Mouse (Mus musculus): ENCODE results near the gene Anapc15-ps. TPM values are rescaled to one million over a fixed set of nuclear protein-coding genes. Genes with fewer than 3 reads are reported as not detected.

The Anapc15-ps gene
- polyA plus RNA-seq, 1 experiment: 0.37 TPM

GRCm38 (mm10) chr10:95695603-95696252 lies 22.5 kb upstream of the Anapc15-ps start:
- Histone ChIP-seq H3K4me2 (ENCODE audit: low read depth) (no peak overlapping the region), H3K79me2 (ENCODE audit: control insufficient read depth, insufficient read depth) (no peaks in the 10 kb centered on the region), H3K36me3 (ENCODE audit: control insufficient read depth, insufficient read depth) (no peaks in the 10 kb centered on the region), H3K4me3 (no peak overlapping the region), H3ac (ENCODE audit: control insufficient read depth, insufficient read length) (no peak overlapping the region), H3K27me3 (ENCODE audit: control insufficient read depth, insufficient read depth, insufficient read length) (no peaks in the 10 kb centered on the region)
- TF ChIP-seq TCF12 (IDR thresholded peaks at IDR 0.05; ENCODE audit: insufficient read depth, poor library complexity, severe bottlenecking): no peak
- TF ChIP-seq POLR2AphosphoS2 (IDR thresholded peaks at IDR 0.05; ENCODE audit: insufficient read length, low read depth): no peak
- no peak for TF ChIP-seq SRF (IDR thresholded peaks at IDR 0.05; ENCODE audit: control insufficient read depth, insufficient read length, low read depth)
- no peak for TF ChIP-seq POLR2A (IDR thresholded peaks at IDR 0.05; ENCODE audit: insufficient read length, low read depth)
- TF ChIP-seq MYOG (IDR thresholded peaks at IDR 0.05; ENCODE audit: control insufficient read depth in 1 of 3, insufficient read depth in 1 of 3, insufficient read length in 2 of 3, low read depth in 2 of 3): no peak
- TF ChIP-seq MYOD1 (IDR thresholded peaks at IDR 0.05; ENCODE audit: control insufficient read depth in 1 of 3, insufficient read length in 2 of 3, low read depth in 2 of 3): no peak
- no peak for TF ChIP-seq E2F4 (IDR thresholded peaks at IDR 0.05; ENCODE audit: insufficient read depth)
- no peak for TF ChIP-seq MAX (IDR thresholded peaks at IDR 0.05; ENCODE audit: low read depth)
- no peak for TF ChIP-seq CEBPB (IDR thresholded peaks at IDR 0.05; ENCODE audit: insufficient read depth, poor library complexity, severe bottlenecking)
- no peak for TF ChIP-seq TCF3 (IDR thresholded peaks at IDR 0.05; ENCODE audit: insufficient read length, low read depth)
- no peak for TF ChIP-seq REST (IDR thresholded peaks at IDR 0.05; ENCODE audit: insufficient read depth, insufficient read length)
- no peak for TF ChIP-seq USF1 (IDR thresholded peaks at IDR 0.05; ENCODE audit: low read depth)

DNA sequence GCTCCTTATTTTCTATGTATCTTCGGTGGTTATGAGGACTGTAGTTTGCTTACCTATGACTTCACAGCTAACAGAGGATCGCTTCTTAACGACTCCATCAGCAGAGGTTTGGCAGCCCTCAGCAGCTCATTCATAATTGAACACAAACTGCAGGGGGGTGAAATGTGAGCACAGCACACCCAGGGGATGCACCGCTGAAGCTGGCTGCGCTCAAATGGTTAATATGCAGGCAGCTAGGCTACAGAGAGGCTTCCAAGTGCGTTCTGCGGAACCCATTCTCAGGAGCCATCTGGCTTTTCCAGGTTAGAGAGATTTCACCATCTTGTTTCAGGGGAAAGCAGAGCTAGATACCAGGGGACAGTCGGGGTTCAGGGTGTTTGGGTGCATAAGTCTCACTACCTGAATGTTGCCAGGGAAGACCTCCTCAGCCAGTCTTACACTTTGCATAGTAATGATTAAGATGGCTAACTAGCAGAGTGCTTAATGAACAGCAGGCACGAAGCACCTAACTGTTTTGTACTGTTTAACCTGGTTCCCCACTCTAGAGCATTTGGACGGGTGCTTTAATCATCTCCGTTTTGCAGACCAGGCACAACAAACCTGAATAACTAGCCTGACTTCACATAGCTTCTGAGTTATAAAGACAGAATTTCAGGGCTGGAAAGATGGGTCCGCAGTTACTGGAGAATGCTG lies 21.5 kb upstream of the Anapc15-ps start:
- H3K4me2 ChIP-seq (ENCODE audit: low read depth): no peak overlapping the region

DNA sequence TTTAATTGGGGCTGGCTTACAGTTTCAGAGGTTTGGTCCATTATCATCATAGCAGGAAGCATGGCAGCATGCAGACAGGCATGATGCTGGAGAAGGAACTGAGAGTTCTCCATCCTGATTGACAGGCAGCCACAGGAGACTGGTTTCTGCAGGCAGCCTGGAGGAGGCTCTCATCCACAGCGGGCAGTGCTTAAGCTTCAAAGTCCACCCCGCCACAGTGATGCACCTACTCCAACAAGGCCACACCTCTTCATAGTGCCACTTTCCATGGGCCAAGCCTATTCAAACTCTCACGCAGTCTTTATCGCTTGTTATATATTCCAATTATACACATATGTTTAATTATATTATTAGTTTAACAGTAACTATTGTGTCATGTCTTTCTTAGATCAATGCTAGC lies 18.1 kb upstream of the Anapc15-ps start:
- TF ChIP-seq E2F4 (IDR thresholded peaks at IDR 0.05; ENCODE audit: insufficient read depth): no peak
- TF ChIP-seq TCF3 (IDR thresholded peaks at IDR 0.05; ENCODE audit: insufficient read length, low read depth): no peak
- no peak for TF ChIP-seq MYOD1 (IDR thresholded peaks at IDR 0.05; ENCODE audit: control insufficient read depth in 1 of 3, insufficient read length in 2 of 3, low read depth in 2 of 3)
- no peak for TF ChIP-seq REST (IDR thresholded peaks at IDR 0.05; ENCODE audit: insufficient read depth, insufficient read length)
- no peak for TF ChIP-seq USF1 (IDR thresholded peaks at IDR 0.05; ENCODE audit: low read depth)
- TF ChIP-seq CEBPB (IDR thresholded peaks at IDR 0.05; ENCODE audit: insufficient read depth, poor library complexity, severe bottlenecking): no peak
- no peak for TF ChIP-seq POLR2AphosphoS2 (IDR thresholded peaks at IDR 0.05; ENCODE audit: insufficient read length, low read depth)
- no peak for TF ChIP-seq SRF (IDR thresholded peaks at IDR 0.05; ENCODE audit: control insufficient read depth, insufficient read length, low read depth)
- no peak for TF ChIP-seq MAX (IDR thresholded peaks at IDR 0.05; ENCODE audit: low read depth)
- no peak for TF ChIP-seq TCF12 (IDR thresholded peaks at IDR 0.05; ENCODE audit: insufficient read depth, poor library complexity, severe bottlenecking)
- no peak for TF ChIP-seq POLR2A (IDR thresholded peaks at IDR 0.05; ENCODE audit: insufficient read length, low read depth)
- TF ChIP-seq MYOG (IDR thresholded peaks at IDR 0.05; ENCODE audit: control insufficient read depth in 1 of 3, insufficient read depth in 1 of 3, insufficient read length in 2 of 3, low read depth in 2 of 3): no peak
- H3K27me3 ChIP-seq (ENCODE audit: control insufficient read depth, insufficient read depth, insufficient read length): no peaks in the 10 kb centered on the region
- H3K4me2 ChIP-seq (ENCODE audit: low read depth): no peak overlapping the region
- H3ac ChIP-seq (ENCODE audit: control insufficient read depth, insufficient read length): no peak overlapping the region
- H3K79me2 ChIP-seq (ENCODE audit: control insufficient read depth, insufficient read depth): no peaks in the 10 kb centered on the region
- no peak overlapping the region for H3K4me3 ChIP-seq
- no peaks in the 10 kb centered on the region for H3K36me3 ChIP-seq (ENCODE audit: control insufficient read depth, insufficient read depth)

More for the DNA sequence above, 21.5 kb upstream of the Anapc15-ps start:
- Histone ChIP-seq H3K4me3 (no peak overlapping the region), H3K27me3 (ENCODE audit: control insufficient read depth, insufficient read depth, insufficient read length) (no peaks in the 10 kb centered on the region), H3ac (ENCODE audit: control insufficient read depth, insufficient read length) (no peak overlapping the region), H3K36me3 (ENCODE audit: control insufficient read depth, insufficient read depth) (no peaks in the 10 kb centered on the region), H3K79me2 (ENCODE audit: control insufficient read depth, insufficient read depth) (no peaks in the 10 kb centered on the region)
- TF ChIP-seq POLR2A (IDR thresholded peaks at IDR 0.05; ENCODE audit: insufficient read length, low read depth): no peak
- no peak for TF ChIP-seq MAX (IDR thresholded peaks at IDR 0.05; ENCODE audit: low read depth)
- TF ChIP-seq POLR2AphosphoS2 (IDR thresholded peaks at IDR 0.05; ENCODE audit: insufficient read length, low read depth): no peak
- no peak for TF ChIP-seq CEBPB (IDR thresholded peaks at IDR 0.05; ENCODE audit: insufficient read depth, poor library complexity, severe bottlenecking)
- TF ChIP-seq SRF (IDR thresholded peaks at IDR 0.05; ENCODE audit: control insufficient read depth, insufficient read length, low read depth): no peak
- no peak for TF ChIP-seq TCF12 (IDR thresholded peaks at IDR 0.05; ENCODE audit: insufficient read depth, poor library complexity, severe bottlenecking)
- TF ChIP-seq USF1 (IDR thresholded peaks at IDR 0.05; ENCODE audit: low read depth): no peak
- TF ChIP-seq REST (IDR thresholded peaks at IDR 0.05; ENCODE audit: insufficient read depth, insufficient read length): no peak
- no peak for TF ChIP-seq MYOG (IDR thresholded peaks at IDR 0.05; ENCODE audit: control insufficient read depth in 1 of 3, insufficient read depth in 1 of 3, insufficient read length in 2 of 3, low read depth in 2 of 3)
- no peak for TF ChIP-seq MYOD1 (IDR thresholded peaks at IDR 0.05; ENCODE audit: control insufficient read depth in 1 of 3, insufficient read length in 2 of 3, low read depth in 2 of 3)
- TF ChIP-seq E2F4 (IDR thresholded peaks at IDR 0.05; ENCODE audit: insufficient read depth): no peak
- TF ChIP-seq TCF3 (IDR thresholded peaks at IDR 0.05; ENCODE audit: insufficient read length, low read depth): no peak

GRCm38 (mm10) chr10:95689833-95690232 lies 16.6 kb upstream of the Anapc15-ps start:
- Histone ChIP-seq H3K36me3 (ENCODE audit: control insufficient read depth, insufficient read depth) (no peaks in the 10 kb centered on the region), H3K79me2 (ENCODE audit: control insufficient read depth, insufficient read depth) (no peaks in the 10 kb centered on the region), H3ac (ENCODE audit: control insufficient read depth, insufficient read length) (no peak overlapping the region), H3K4me2 (ENCODE audit: low read depth) (no peak overlapping the region), H3K4me3 (no peak overlapping the region), H3K27me3 (ENCODE audit: control insufficient read depth, insufficient read depth, insufficient read length) (no peaks in the 10 kb centered on the region)
- no peak for TF ChIP-seq REST (IDR thresholded peaks at IDR 0.05; ENCODE audit: insufficient read depth, insufficient read length)
- TF ChIP-seq TCF12 (IDR thresholded peaks at IDR 0.05; ENCODE audit: insufficient read depth, poor library complexity, severe bottlenecking): no peak
- TF ChIP-seq USF1 (IDR thresholded peaks at IDR 0.05; ENCODE audit: low read depth): no peak
- no peak for TF ChIP-seq MYOD1 (IDR thresholded peaks at IDR 0.05; ENCODE audit: control insufficient read depth in 1 of 3, insufficient read length in 2 of 3, low read depth in 2 of 3)
- TF ChIP-seq POLR2AphosphoS2 (IDR thresholded peaks at IDR 0.05; ENCODE audit: insufficient read length, low read depth): no peak
- no peak for TF ChIP-seq MYOG (IDR thresholded peaks at IDR 0.05; ENCODE audit: control insufficient read depth in 1 of 3, insufficient read depth in 1 of 3, insufficient read length in 2 of 3, low read depth in 2 of 3)
- no peak for TF ChIP-seq MAX (IDR thresholded peaks at IDR 0.05; ENCODE audit: low read depth)
- no peak for TF ChIP-seq POLR2A (IDR thresholded peaks at IDR 0.05; ENCODE audit: insufficient read length, low read depth)
- TF ChIP-seq E2F4 (IDR thresholded peaks at IDR 0.05; ENCODE audit: insufficient read depth): no peak

Data from myocyte (in vitro differentiated cells).